Mouse (Mus musculus) embryonic facial prominence, embryonic 14.5 days (tissue): ENCODE measurements around the gene Lars2. TPM values are rescaled to one million over a fixed set of nuclear protein-coding genes. Genes with fewer than 3 reads are reported as not detected.
"Not testable (repeated sequence)": the region's sequence is repeated elsewhere in the genome, so short reads cannot be mapped to it uniquely, and the experiment has no call there.

ENCODE experiments used
- ATAC-seq: fragments of 200-750 bp; cut with Nextera tagmentation; 2 replicates; pipeline ENCODE4 v1.8.0; 2017; ENCODE audit warnings: low read depth, moderate number of reproducible peaks, moderate TSS enrichment
- DNase-seq: peaks from one replicate; pipeline ENCODE4 v3.0.0-alpha.2; 2015; ENCODE audit warnings: low spot score
- H3K27ac ChIP-seq: fragments of 300-500 bp; sonication (generic); replicated peaks from 2 replicates; pipeline ENCODE4 v1.5.1; 2014; ENCODE audit warnings: low read depth, mild to moderate bottlenecking, low read length, moderate library complexity
- H3K27me3 ChIP-seq: fragments of 300-500 bp; sonication (generic); replicated peaks from 2 replicates; pipeline ENCODE4 v1.6.1; 2014; ENCODE audit warnings: low read length; ENCODE audit not compliant: control insufficient read depth, insufficient read depth
- H3K36me3 ChIP-seq: fragments of 300-500 bp; sonication (generic); 2 replicates; pipeline ENCODE4 v1.6.1; 2014; ENCODE audit warnings: low read length, mixed read lengths; ENCODE audit not compliant: control insufficient read depth, insufficient read depth
- H3K4me1 ChIP-seq: fragments of 300-500 bp; sonication (generic); 2 replicates; pipeline ENCODE4 v1.6.1; 2014; ENCODE audit warnings: antibody characterized with exemption, low read length; ENCODE audit not compliant: control insufficient read depth, insufficient read depth
- H3K4me2 ChIP-seq: fragments of 300-500 bp; sonication (generic); 2 replicates; pipeline ENCODE4 v1.6.1; 2014; ENCODE audit warnings: low read depth, mild to moderate bottlenecking, low read length, moderate library complexity, mixed read lengths
- H3K4me3 ChIP-seq: fragments of 300-500 bp; sonication (generic); 2 replicates; pipeline ENCODE4 v1.5.1; 2014; ENCODE audit warnings: low read depth, mild to moderate bottlenecking, low read length
- H3K9ac ChIP-seq: fragments of 300-500 bp; sonication (generic); 2 replicates; pipeline ENCODE4 v1.6.1; 2014; ENCODE audit warnings: low read depth, mild to moderate bottlenecking, low read length, moderate library complexity, mixed read lengths
- H3K9me3 ChIP-seq: fragments of 300-500 bp; sonication (generic); 2 replicates; pipeline ENCODE4 v1.6.1; 2016; ENCODE audit warnings: low read length; ENCODE audit not compliant: control insufficient read depth
- WGBS: fragments of 180-500 bp; shearing (Covaris S2); extraction: QIAGEN DNeasy Blood & Tissue Kit; methylation state at CpG from one replicate; pipeline ENCODE4 v1.1.7; 2014; 5-methylcytosine and 5-hydroxymethylcytosine counted together
- polyA plus RNA-seq: library from polyadenylated mRNA; unstranded; fragments of >200 nt; fragmentation: Nextera tagmentation; extraction: Ambion mirVana; gene quantifications from 2 replicates; pipeline ENCODE4 v1.2.1, GENCODE M21; 2014

Lars2 gene
- polyA plus RNA-seq, 1 experiment from 2014 or later, result 1,840 TPM

- Histone ChIP-seq H3K36me3 (no peaks in the 10 kb centered on the region), H3K9ac (no peak overlapping the region), H3K9me3 (no peaks in the 10 kb centered on the region), H3K4me1 (no peaks in the 10 kb centered on the region), H3K27me3 (no peaks in the 10 kb centered on the region), H3K4me2 (no peak overlapping the region), H3K4me3 (no peak overlapping the region), H3K27ac (no peak overlapping the region)
- WGBS, result 77% methylated on average over 1 of the region's 1 CpGs
- DNase-seq, result no peak
- ATAC-seq, result no peak
Observed at GRCm38 (mm10) chr9:123405231-123405630, 38.5 kb downstream of the Lars2 start.

DNA sequence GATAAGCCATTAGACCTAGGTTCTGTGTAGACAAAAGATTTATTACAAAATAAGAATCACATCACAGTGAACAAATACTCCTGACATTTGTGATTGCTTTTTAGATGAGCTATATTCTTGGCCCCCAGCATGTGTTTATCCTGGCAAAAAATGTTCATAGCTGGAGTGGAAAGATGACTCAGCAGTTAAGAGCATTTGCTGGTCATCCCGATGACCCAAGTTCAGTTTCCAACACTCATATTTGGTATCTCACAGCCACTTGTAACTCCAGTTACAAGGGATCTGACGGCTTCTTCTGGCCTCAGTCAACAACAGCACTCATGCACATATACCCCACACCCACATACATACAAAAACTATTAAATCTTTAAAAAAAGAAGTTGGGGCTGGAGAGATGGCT, 42.0 kb downstream of the Lars2 start:
- no peak for DNase-seq
- Histone ChIP-seq H3K27ac (no peak overlapping the region), H3K27me3 (no peaks in the 10 kb centered on the region), H3K4me1 (no peaks in the 10 kb centered on the region), H3K9me3 (no peaks in the 10 kb centered on the region), H3K36me3 (peaks cover 20% of the 10 kb centered on the region), H3K9ac (no peak overlapping the region), H3K4me3 (no peak overlapping the region), H3K4me2 (no peak overlapping the region)
- WGBS, result 93% methylated on average over 2 of the region's 2 CpGs
- ATAC-seq, result no peak

DNA sequence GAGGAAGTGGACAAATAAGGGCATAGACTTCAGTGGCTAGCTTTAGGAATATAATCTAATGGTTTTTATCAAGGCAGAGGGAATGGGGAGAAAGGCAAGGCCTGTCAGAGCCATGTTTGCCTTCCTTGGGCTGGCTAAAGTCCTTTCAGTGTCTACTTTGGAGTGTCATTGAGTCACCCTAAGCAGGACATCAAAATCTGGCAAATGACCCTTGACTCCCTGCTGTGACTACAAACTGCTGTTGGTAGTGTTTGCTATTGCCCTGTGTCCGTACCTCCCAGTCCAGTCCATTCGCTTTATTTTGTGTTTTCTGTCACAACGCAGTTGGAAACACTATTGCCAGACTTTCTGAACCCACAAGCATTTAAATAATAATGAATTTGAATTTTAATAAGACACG, 63.1 kb downstream of the Lars2 start:
- Histone ChIP-seq H3K36me3 (peaks cover 23% of the 10 kb centered on the region), H3K4me1 (no peaks in the 10 kb centered on the region), H3K9me3 (no peaks in the 10 kb centered on the region), H3K27ac (no peak overlapping the region), H3K4me2 (no peak overlapping the region), H3K9ac (no peak overlapping the region), H3K4me3 (no peak overlapping the region), H3K27me3 (no peaks in the 10 kb centered on the region)
- DNase-seq (no peak), ATAC-seq (no peak)
- 89% methylated on average over 4 of the region's 4 CpGs for WGBS

DNA sequence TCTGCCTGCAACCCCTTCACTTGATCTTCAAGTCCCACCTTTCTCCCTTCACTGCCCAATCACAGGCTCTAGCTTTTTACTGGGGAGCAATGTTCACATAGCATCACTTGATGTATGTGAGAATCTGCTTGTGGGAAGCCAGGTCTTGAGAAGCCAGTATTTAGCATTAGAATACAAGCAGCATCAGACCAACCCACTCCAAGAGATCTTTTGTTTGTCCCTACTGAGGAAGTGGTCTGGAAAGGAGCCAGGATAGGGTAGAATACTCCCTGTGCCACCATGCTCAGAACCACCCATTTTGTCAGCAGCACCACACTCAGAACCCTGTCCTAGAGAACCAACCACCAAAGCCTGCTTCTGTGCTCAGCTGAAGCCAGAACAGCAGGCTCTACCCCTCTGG, 64.2 kb downstream of the Lars2 start:
- no peak for ATAC-seq

GRCm38 (mm10) chr9:123438223-123438622, 71.5 kb downstream of the Lars2 start:
- Histone ChIP-seq H3K36me3 (peaks cover 22% of the 10 kb centered on the region), H3K27me3 (no peaks in the 10 kb centered on the region), H3K9ac (no peak overlapping the region), H3K4me3 (no peak overlapping the region), H3K27ac (no peak overlapping the region), H3K9me3 (no peaks in the 10 kb centered on the region), H3K4me2 (no peak overlapping the region), H3K4me1 (no peaks in the 10 kb centered on the region)
- ATAC-seq (no peak), DNase-seq (no peak)
- WGBS, result 81% methylated on average over 2 of the region's 2 CpGs

More for the DNA sequence above, 64.2 kb downstream of the Lars2 start:
- H3K36me3 ChIP-seq, result peaks cover 26% of the 10 kb centered on the region
- no peak overlapping the region for H3K9ac ChIP-seq
- H3K4me1 ChIP-seq, result no peaks in the 10 kb centered on the region
- H3K4me3 ChIP-seq, result no peak overlapping the region
- no peak for DNase-seq
- no peaks in the 10 kb centered on the region for H3K9me3 ChIP-seq
- H3K4me2 ChIP-seq, result no peak overlapping the region
- H3K27ac ChIP-seq, result no peak overlapping the region
- H3K27me3 ChIP-seq, result no peaks in the 10 kb centered on the region

DNA sequence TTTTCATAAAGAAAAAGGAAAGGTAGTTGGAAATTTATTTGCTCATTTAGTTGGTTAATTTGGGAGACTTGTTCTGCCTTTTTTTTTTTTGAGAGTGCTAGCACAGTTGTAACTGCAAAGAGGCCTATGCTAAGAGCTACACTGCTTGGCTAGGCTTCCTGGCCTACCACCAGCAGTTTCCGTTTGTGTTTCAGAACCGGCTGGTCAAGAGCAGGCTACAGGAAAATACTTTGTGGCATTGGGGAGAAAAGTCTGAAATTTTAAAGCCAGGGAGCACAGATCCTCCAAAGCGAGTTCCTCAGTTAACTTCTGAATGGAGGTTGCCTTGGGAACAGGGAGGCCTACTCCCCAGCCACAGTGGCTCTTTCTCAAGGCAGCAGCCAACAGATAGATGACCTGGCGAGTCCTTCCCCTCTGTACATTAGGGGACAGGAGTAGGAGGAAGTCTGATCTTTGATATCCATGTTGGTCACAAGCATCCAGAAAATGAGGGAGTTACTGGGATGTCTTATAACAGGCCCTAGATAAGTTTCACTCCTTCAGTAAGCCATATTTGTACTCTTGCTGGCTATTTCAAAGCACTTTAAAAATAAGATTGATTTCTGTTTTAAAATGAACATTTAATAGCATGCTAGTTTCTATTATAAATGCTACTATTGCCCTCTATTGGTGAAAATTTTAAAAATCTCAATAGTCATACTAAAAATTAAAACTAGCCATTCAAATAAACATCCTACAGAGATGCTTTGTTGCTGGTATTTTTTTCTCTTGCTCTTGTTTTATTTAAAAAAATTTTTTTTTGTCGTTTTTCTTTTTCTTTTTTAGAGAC, 73.7 kb downstream of the Lars2 start:
- Histone ChIP-seq H3K27ac (no peak overlapping the region), H3K4me1 (no peaks in the 10 kb centered on the region), H3K9ac (no peak overlapping the region), H3K9me3 (no peaks in the 10 kb centered on the region), H3K36me3 (peaks cover 17% of the 10 kb centered on the region), H3K27me3 (no peaks in the 10 kb centered on the region), H3K4me2 (no peak overlapping the region), H3K4me3 (no peak overlapping the region)
- no peak for ATAC-seq
- 59% methylated on average over 5 of the region's 5 CpGs for WGBS
- DNase-seq, result no peak

- not testable (repeated sequence) for H3K4me3 ChIP-seq, DNase-seq, H3K36me3 ChIP-seq, H3K9me3 ChIP-seq, H3K27ac ChIP-seq, H3K9ac ChIP-seq, H3K4me1 ChIP-seq, ATAC-seq, H3K4me2 ChIP-seq, H3K27me3 ChIP-seq
- WGBS, result 96% methylated on average over 2 of the region's 3 CpGs
Observed at GRCm38 (mm10) chr9:123447101-123447500, 80.4 kb downstream of the Lars2 start.

DNA sequence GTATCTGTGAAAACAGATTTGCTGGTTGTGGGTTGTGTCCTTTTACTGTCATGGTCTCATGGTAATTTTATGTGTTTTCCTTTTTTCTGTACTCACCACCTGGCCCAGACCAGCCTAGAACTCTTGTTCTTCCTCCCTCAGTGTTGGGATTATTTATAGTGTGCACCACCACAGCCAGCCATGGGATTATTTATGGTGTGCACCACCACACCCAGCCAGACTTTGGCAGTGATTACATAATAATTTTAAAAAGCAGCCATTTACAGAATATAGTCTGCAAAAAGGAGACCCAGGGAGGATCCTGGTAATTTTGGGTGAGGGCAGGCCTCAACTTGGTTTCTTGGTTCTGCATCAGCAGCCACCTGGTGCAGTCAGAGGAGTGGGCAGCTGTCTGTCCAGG, 81.9 kb downstream of the Lars2 start:
- no peaks in the 10 kb centered on the region for H3K36me3 ChIP-seq
- H3K4me2 ChIP-seq, result no peak overlapping the region
- no peak overlapping the region for H3K27ac ChIP-seq
- H3K9ac ChIP-seq, result no peak overlapping the region
- H3K4me1 ChIP-seq, result no peaks in the 10 kb centered on the region
- no peak for ATAC-seq
- no peaks in the 10 kb centered on the region for H3K9me3 ChIP-seq
- H3K4me3 ChIP-seq, result no peak overlapping the region
- DNase-seq, result no peak
- no peaks in the 10 kb centered on the region for H3K27me3 ChIP-seq

- Histone ChIP-seq H3K36me3 (peaks cover 13% of the 10 kb centered on the region; the same call in 1 of the 2 replicates), H3K9me3 (no peaks in the 10 kb centered on the region), H3K4me1 (no peaks in the 10 kb centered on the region), H3K4me3 (no peak overlapping the region), H3K9ac (no peak overlapping the region), H3K4me2 (no peak overlapping the region), H3K27me3 (no peaks in the 10 kb centered on the region), H3K27ac (no peak overlapping the region)
- ATAC-seq (0 out of 2 replicates have a peak, but pooled peaks have one; percentile 41), DNase-seq (no peak)
- WGBS, result 36% methylated on average over 2 of the region's 2 CpGs
Observed at GRCm38 (mm10) chr9:123450174-123450573, 83.4 kb downstream of the Lars2 start.
